Mouse (Mus musculus): ENCODE data around the gene Efr3b. TPM values are rescaled to one million over a fixed set of nuclear protein-coding genes. Genes with fewer than 3 reads are reported as not detected.
"Not testable (repeated sequence)": the region's sequence is repeated elsewhere in the genome, so short reads cannot be mapped to it uniquely, and the experiment has no call there.

Efr3b gene
- total RNA-seq, 2 experiments from 2014 or later = 95.7 to 97.7 TPM

DNA sequence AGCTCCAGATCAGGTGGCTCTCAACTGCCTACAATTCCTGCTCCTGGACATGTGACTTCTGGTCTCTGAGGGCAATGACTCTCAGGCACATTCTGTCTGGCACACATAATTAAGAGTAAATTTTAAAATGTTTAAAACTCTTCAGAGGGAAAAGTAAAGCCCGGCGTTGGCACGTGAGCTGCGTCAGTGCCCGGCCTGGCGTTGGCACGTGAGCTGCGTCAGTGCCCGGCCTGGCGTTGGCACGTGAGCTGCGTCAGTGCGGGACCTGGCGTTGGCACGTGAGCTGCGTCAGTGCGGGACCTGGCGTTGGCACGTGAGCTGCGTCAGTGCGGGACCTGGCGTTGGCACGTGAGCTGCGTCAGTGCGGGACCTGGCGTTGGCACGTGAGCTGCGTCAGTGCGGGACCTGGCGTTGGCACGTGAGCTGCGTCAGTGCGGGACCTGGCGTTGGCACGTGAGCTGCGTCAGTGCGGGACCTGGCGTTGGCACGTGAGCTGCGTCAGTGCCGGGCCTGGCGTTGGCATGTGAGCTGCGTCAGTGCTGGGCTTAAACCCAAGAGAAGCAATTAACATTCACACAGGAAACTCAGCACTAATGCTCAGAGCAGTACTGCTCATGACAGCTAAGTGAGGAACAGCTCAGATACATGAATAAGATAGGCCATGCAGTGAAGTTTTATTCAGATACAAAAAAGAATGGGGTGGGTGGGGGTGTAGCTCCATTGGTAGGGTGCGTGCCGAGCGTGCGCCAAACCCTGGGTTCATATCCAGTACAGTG, 108.4 kb downstream of the Efr3b start:
- intact Hi-C loops (cut with DNase I) = not testable (repeated sequence)
- peak; percentile 50 to 82 for DNase-seq (ENCODE audit: low spot score in 2 of 2)

DNA sequence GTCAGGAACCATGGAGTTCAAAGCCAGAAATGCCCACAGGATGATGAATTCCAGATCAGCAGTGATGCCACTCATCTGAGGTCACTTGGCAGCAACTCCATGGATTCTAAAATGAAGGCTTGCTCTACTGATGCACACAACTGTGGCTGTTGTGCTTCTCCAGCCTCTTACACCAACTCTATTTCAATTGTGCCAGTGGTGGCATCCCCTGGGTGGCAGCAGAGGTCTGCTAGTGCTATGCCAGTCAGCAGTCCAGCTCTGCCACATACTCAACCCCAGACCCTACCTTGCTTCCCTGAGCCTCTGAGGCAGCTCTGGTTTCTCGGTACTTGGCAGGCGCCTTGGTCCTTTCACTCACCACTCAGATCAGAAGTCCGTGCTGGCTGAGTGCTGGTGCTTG, 109.9 kb downstream of the Efr3b start:
- DNase-seq (ENCODE audit: low spot score in 2 of 2) = peak; percentile 36 to 37
- intact Hi-C loops (cut with DNase I) = loop anchor here (10.0 kb wide), 1 partner anchor 276 kb away; no protein-coding TSS in a partner anchor

DNA sequence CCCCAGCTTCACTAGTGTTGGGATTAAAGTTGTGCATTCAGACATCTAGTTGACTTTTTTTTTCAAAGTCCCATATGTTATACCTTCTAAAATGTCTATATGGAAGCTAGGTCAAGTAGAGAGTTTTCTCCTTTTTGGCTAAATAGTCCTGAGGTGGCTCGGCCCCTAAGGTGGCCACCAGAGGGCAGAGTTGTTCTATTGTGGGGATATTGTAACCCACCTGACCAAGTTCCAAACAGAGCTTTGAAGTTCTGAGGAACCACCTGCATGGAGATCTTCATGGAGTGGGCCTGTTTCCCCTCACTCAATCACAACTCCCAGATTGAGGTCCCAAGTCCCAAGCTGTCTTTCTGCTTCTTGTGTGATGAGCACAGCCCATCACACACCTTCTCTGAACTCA, 112.6 kb downstream of the Efr3b start:
- DNase-seq (ENCODE audit: low spot score in 2 of 2) = peak; percentile 51 to 78
- intact Hi-C loops (cut with DNase I) = loop anchor here (1.0 to 10.0 kb wide), 2 partner anchors 154 to 279 kb away; no protein-coding TSS in a partner anchor

GRCm38 (mm10) chr12:3919423-3919822, 119.3 kb downstream of the Efr3b start:
- no peak for DNase-seq (ENCODE audit: low spot score in 2 of 2)
- intact Hi-C loops (cut with DNase I) = no loop called here

- intact Hi-C loops (cut with DNase I) = no loop called here
- DNase-seq (ENCODE audit: low spot score in 2 of 2) = no peak
Measured at GRCm38 (mm10) chr12:3918577-3918976, 120.1 kb downstream of the Efr3b start.

- no peak for DNase-seq (ENCODE audit: low spot score in 2 of 2)
- intact Hi-C loops (cut with DNase I) = no loop called here
Measured at GRCm38 (mm10) chr12:3917668-3918341, 120.9 kb downstream of the Efr3b start.

- intact Hi-C loops (cut with DNase I) = no loop called here
- no peak for DNase-seq (ENCODE audit: low spot score in 2 of 2)
Measured at GRCm38 (mm10) chr12:3915852-3916251, 122.9 kb downstream of the Efr3b start.

Other genes starting within 250 kb of the Efr3b start
- gene Dnmt3a, start 232.9 kb downstream of the Efr3b start, total RNA-seq (2021) = 100 to 1,000 TPM; 337 to 343 TPM
- gene Pomc, start 84.0 kb downstream of the Efr3b start, total RNA-seq (2021) = 1 to 10 TPM; 3.1 to 3.7 TPM
- 10 to 100 TPM; 80.8 to 82.0 TPM for gene Dnajc27, start 43.7 kb upstream of the Efr3b start, total RNA-seq (2021)
- gene Adcy3, start 94.2 kb upstream of the Efr3b start, total RNA-seq (2021) = 10 to 100 TPM; 54.3 to 57.5 TPM
- gene Ptrhd1, start 195.1 kb upstream of the Efr3b start, total RNA-seq (2021) = 10 to 100 TPM in 1 of 2 experiments, 1 to 10 TPM in 1; 9.2 to 10.3 TPM
- 1 to 10 TPM; 3.5 to 4.8 TPM for gene Cenpo, start 195.4 kb upstream of the Efr3b start, total RNA-seq (2021)

Measured in left cerebral cortex, postnatal 14 days (tissue).